Mouse (Mus musculus) liver, postnatal 0 days (tissue): ENCODE data around the gene Nucb2.

Experiments
- CTCF ChIP-seq: sonication (generic); IDR thresholded peaks from 2 replicates; pipeline ENCODE4 v1.5.1; 2016; ENCODE audit warnings: antibody characterized with exemption, low read depth
- EP300 ChIP-seq: IDR thresholded peaks from 2 replicates; pipeline ENCODE4 v1.6.1; 2016; ENCODE audit warnings: antibody characterized with exemption, low read depth, mild to moderate bottlenecking

DNA sequence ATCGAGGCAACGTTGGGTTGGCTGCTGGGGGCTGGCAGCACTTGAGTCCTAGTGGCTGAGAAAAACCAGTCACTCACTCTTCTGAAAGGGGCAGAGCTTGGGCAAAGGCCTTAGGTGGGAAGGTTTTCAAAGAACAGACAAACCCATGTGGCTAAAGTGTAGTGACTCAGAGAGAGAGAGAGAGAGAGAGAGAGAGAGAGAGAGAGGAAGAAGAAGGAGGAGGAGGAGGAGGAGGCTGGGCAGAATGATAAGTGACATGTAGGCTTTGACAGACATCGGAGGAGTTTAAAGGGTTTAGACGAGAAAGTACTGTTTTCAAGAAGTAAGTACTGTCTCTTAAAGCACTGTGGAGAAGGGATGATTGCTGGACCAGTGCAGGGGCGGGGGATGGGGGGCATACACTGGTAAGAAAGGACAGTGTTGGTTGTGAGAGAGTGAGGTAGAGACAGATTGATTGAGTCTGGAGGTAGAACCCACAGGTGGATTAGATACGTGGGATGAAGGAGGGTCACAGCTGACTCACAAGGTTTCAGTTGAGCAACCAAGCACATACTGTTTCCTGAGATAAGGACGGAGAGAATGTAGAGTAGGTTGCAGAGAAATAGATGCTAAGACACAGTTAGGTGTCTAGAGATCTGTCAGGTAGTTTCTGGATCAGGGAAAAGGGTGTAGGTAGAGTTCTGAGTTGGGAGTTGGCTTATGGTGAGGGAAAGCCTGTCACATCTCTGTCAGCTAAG, 10.7 kb upstream of the Nucb2 start:
- TF ChIP-seq CTCF (no peak), EP300 (no peak)
